Mouse (Mus musculus): Measurements from ENCODE around the gene Gpd1l. TPM values are rescaled to one million over a fixed set of nuclear protein-coding genes. Genes with fewer than 3 reads are reported as not detected.
A peak's percentile ranks its signal among the peaks of the same experiment; 100 is the strongest.
"Not testable (repeated sequence)": the region's sequence is repeated elsewhere in the genome, so short reads cannot be mapped to it uniquely, and the experiment has no call there.

The Gpd1l gene
- 10.6 and 10.8 TPM in 2 replicates for polyA plus RNA-seq (2015; fragmentation: Nextera tagmentation; extraction: Ambion mirVana)

DNA sequence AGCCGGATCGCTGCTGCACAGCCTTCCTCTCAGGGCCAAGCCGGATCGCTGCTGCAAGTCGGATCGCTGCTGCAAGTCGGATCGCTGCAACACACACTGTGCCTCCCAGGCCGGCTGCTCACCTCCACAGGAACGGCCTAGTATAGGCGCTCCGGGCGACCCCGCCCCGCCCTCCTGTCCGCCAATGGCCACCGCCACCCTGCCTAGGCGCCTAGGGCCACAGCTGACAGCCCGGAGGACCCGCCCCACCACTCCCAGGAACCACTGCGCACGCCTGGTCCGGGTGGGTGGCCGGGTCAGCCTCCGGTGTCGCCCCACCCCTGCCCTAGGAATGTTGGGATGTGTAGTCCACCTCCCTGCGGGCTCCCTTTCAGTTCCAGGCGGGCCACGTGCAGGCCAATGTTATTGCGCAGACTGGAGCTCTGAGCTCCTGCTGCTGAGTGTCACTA is at the start of gene Gpd1l:
Gpd1l (minus strand) TSS at position 265 of the 449 bp plus-strand sequence.
- no peaks in the 10 kb centered on the region for H3K27me3 ChIP-seq
- peak within 1 kb of the TSS; percentile 99 for H3K4me2 ChIP-seq
- no peaks in the 10 kb centered on the region for H3K9me3 ChIP-seq
- under 1% methylated on average over 30 of the region's 30 CpGs for WGBS
- ATAC-seq (ENCODE audit: insufficient number of reproducible peaks, insufficient read depth, low FRiP score, low TSS enrichment, low read depth) = peak; percentile 87
- peaks cover 14% of the 10 kb centered on the region for H3K4me1 ChIP-seq
- peak within 1 kb of the TSS; percentile 79 for H3K4me3 ChIP-seq
- H3K27ac ChIP-seq = peak within 1 kb of the TSS; percentile 78
- no peaks in the 10 kb centered on the region for H3K36me3 ChIP-seq
- peak within 1 kb of the TSS; percentile 80 for H3K9ac ChIP-seq

- WGBS = 91% methylated on average over 16 of the region's 16 CpGs
- Histone ChIP-seq H3K36me3 (no peaks in the 10 kb centered on the region), H3K4me3 (no peak within 1 kb of the TSS), H3K27ac (no peak within 1 kb of the TSS), H3K27me3 (peaks cover 18% of the 10 kb centered on the region), H3K4me2 (no peak within 1 kb of the TSS), H3K4me1 (peaks cover 18% of the 10 kb centered on the region), H3K9ac (no peak within 1 kb of the TSS), H3K9me3 (no peaks in the 10 kb centered on the region)
- ATAC-seq (ENCODE audit: insufficient number of reproducible peaks, insufficient read depth, low FRiP score, low TSS enrichment, low read depth) = no peak
Observed at GRCm38 (mm10) chr9:114982689-114983360, 49.0 kb upstream of the Gpd1l start, which contains the start of gene Rps27rt. TSS of gene Rps27rt (minus strand) at chr9:114982739.

DNA sequence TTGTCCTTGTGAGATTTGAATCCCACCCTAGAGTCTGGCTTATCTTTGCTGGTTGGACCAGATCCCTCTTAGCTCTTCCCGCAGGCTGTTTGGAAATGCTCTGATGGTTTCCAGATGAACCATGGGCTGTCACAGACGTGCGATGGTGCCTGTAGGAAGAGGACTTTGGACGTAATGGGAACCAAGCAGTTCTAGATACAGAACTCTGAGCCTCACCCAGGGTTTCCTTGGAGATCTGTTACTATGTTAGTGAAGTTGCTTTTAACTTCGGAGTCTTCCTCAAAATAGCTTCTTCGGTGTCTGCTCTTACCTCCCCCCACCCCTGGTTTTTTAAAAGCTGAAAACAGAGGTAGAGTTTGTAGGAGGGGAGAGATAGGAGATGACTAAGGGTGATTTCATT is 46.2 kb upstream of the Gpd1l start:
- H3K9ac ChIP-seq = no peak overlapping the region
- H3K4me3 ChIP-seq = no peak overlapping the region
- WGBS = 55% methylated on average over 6 of the region's 6 CpGs

GRCm38 (mm10) chr9:114978281-114979111 is 44.7 kb upstream of the Gpd1l start, which contains the start of gene Osbpl10:
TSS of gene Osbpl10 (plus strand) at chr9:114978569.
- peak within 1 kb of the TSS; percentile 78 for H3K4me3 ChIP-seq
- peaks cover 22% of the 10 kb centered on the region for H3K27me3 ChIP-seq
- peaks cover 22% of the 10 kb centered on the region for H3K4me1 ChIP-seq
- no peaks in the 10 kb centered on the region for H3K9me3 ChIP-seq
- ATAC-seq (ENCODE audit: insufficient number of reproducible peaks, insufficient read depth, low FRiP score, low TSS enrichment, low read depth) = peak; percentile 85
- peak within 1 kb of the TSS; percentile 75 for H3K27ac ChIP-seq
- peak within 1 kb of the TSS; percentile 85 for H3K9ac ChIP-seq
- under 1% methylated on average over 71 of the region's 86 CpGs for WGBS
- peak within 1 kb of the TSS; percentile 90 for H3K4me2 ChIP-seq
- no peaks in the 10 kb centered on the region for H3K36me3 ChIP-seq

More for the DNA sequence above, 46.2 kb upstream of the Gpd1l start:
- H3K27ac ChIP-seq = no peak overlapping the region
- no peak for ATAC-seq (ENCODE audit: insufficient number of reproducible peaks, insufficient read depth, low FRiP score, low TSS enrichment, low read depth)
- H3K4me2 ChIP-seq = peak overlapping the region; percentile 90; the same call in 1 of the 2 replicates
- no peaks in the 10 kb centered on the region for H3K9me3 ChIP-seq
- H3K27me3 ChIP-seq = peaks cover 22% of the 10 kb centered on the region
- H3K4me1 ChIP-seq = peaks cover 22% of the 10 kb centered on the region
- H3K36me3 ChIP-seq = no peaks in the 10 kb centered on the region

- peaks cover 22% of the 10 kb centered on the region for H3K4me1 ChIP-seq
- H3K9me3 ChIP-seq = no peaks in the 10 kb centered on the region
- WGBS = 7% methylated on average over 31 of the region's 31 CpGs
- H3K4me2 ChIP-seq = peak overlapping the region; percentile 90
- no peaks in the 10 kb centered on the region for H3K36me3 ChIP-seq
- ATAC-seq (ENCODE audit: insufficient number of reproducible peaks, insufficient read depth, low FRiP score, low TSS enrichment, low read depth) = peak; percentile 54
- peak overlapping the region; percentile 78 for H3K4me3 ChIP-seq
- peak overlapping the region; percentile 75 for H3K27ac ChIP-seq
- H3K9ac ChIP-seq = peak overlapping the region; percentile 85
- H3K27me3 ChIP-seq = peaks cover 22% of the 10 kb centered on the region
Observed at GRCm38 (mm10) chr9:114977461-114978280, 43.9 kb upstream of the Gpd1l start.

DNA sequence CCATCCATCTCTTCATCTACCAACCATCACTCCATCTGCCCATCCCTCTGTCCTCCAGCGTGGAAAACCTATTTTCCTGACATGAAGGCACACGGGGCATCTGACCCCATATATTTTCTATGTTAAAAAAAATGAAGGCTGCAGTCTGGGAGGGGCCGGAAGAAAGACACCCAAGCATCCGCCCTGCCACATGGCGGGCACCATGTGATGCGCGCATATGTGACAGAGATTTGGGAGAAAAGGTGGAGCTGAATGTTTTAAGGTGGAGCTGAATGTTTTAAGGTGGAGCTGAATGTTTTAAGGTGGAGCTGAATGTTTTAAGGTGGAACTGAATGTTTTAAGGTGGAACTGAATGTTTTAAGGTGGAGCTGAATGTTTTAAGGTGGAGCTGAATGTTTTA is 32.5 kb upstream of the Gpd1l start:
- 78% methylated on average over 7 of the region's 7 CpGs for WGBS
- H3K4me1 ChIP-seq; H3K4me3 ChIP-seq; H3K9ac ChIP-seq; H3K4me2 ChIP-seq; ATAC-seq (ENCODE audit: insufficient number of reproducible peaks, insufficient read depth, low FRiP score, low TSS enrichment, low read depth); H3K9me3 ChIP-seq; H3K36me3 ChIP-seq; H3K27ac ChIP-seq; H3K27me3 ChIP-seq: not testable (repeated sequence)

DNA sequence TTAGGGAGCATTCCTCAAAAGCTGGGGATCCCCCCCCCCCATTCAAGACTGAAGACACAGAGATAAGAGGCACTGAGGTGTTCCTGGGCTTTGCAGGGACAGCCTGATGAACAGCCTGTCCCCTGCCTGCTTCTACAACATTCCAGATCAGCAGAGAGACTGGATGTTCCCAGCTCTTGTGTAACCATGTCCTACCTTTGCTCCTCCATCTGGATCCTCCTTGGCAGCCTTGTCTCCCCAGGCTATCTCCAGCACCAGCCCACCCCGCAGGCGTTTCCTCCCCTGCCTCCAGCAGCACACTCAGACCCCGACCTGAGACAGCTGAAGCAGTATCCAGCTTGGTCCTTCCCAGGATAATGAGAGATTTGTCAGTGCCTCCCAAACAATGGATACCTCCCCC is 30.3 kb upstream of the Gpd1l start:
- Histone ChIP-seq H3K4me1 (no peaks in the 10 kb centered on the region; the same call in 1 of the 2 replicates), H3K36me3 (no peaks in the 10 kb centered on the region), H3K27me3 (no peaks in the 10 kb centered on the region), H3K9me3 (no peaks in the 10 kb centered on the region), H3K4me3 (no peak overlapping the region), H3K4me2 (no peak overlapping the region), H3K27ac (no peak overlapping the region), H3K9ac (no peak overlapping the region)
- WGBS = 55% methylated on average over 3 of the region's 3 CpGs
- ATAC-seq (ENCODE audit: insufficient number of reproducible peaks, insufficient read depth, low FRiP score, low TSS enrichment, low read depth) = no peak

DNA sequence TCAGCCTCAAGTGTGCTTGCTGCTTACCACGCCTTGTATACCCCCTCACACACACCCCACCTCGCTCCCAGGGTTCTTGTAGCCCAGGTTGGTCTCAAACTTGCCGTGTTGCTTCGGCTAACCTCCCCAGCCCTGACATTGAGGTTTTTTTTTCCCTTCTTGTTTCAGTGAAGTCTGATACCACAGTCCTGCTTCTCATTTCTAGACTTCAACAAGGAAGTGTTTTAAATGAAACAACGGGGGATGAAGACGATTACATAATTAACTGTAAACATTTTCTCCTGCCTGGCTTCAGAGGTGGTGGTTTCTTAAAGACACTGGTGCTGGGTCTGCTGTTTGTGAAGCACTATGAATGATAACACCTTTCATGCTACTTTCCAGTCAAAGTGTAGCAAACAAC is 27.1 kb upstream of the Gpd1l start:
- Histone ChIP-seq H3K9ac (no peak overlapping the region), H3K4me3 (no peak overlapping the region), H3K9me3 (no peaks in the 10 kb centered on the region), H3K4me2 (no peak overlapping the region), H3K36me3 (no peaks in the 10 kb centered on the region), H3K27ac (no peak overlapping the region), H3K27me3 (no peaks in the 10 kb centered on the region), H3K4me1 (no peaks in the 10 kb centered on the region; the same call in 1 of the 2 replicates)
- ATAC-seq (ENCODE audit: insufficient number of reproducible peaks, insufficient read depth, low FRiP score, low TSS enrichment, low read depth) = no peak
- 55% methylated on average over 6 of the region's 6 CpGs for WGBS

GRCm38 (mm10) chr9:114960043-114960789 is 26.4 kb upstream of the Gpd1l start:
- H3K4me2 ChIP-seq = no peak overlapping the region
- no peak for ATAC-seq (ENCODE audit: insufficient number of reproducible peaks, insufficient read depth, low FRiP score, low TSS enrichment, low read depth)
- no peaks in the 10 kb centered on the region for H3K9me3 ChIP-seq
- no peak overlapping the region for H3K4me3 ChIP-seq
- H3K27me3 ChIP-seq = no peaks in the 10 kb centered on the region
- H3K36me3 ChIP-seq = no peaks in the 10 kb centered on the region
- H3K9ac ChIP-seq = no peak overlapping the region
- WGBS = 65% methylated on average over 4 of the region's 4 CpGs
- no peak overlapping the region for H3K27ac ChIP-seq
- no peaks in the 10 kb centered on the region; the same call in 1 of the 2 replicates for H3K4me1 ChIP-seq

DNA sequence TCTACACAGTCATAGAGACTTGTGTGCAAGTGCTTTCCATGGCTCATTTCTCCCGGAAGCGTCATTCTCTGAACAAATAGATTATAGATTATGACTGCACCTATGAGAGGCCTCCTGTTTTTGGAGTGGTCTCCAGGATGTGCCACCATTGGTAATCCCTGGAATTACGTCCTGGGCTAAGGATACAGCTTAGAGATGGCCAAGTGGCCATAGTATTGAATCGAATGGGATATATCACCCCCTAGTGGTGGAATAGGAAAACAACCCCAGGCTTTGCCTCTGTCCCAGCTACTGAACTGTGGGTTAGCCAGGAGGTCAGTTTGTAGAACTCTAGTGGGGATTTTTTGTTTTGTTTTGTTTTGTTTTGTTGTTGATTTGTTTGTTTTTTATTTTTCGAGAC is 23.2 kb upstream of the Gpd1l start:
- H3K27me3 ChIP-seq = no peaks in the 10 kb centered on the region
- H3K36me3 ChIP-seq = no peaks in the 10 kb centered on the region
- H3K4me2 ChIP-seq = no peak overlapping the region
- no peak overlapping the region for H3K9ac ChIP-seq
- no peaks in the 10 kb centered on the region; the same call in 1 of the 2 replicates for H3K4me1 ChIP-seq
- H3K9me3 ChIP-seq = no peaks in the 10 kb centered on the region
- no peak overlapping the region for H3K27ac ChIP-seq
- ATAC-seq (ENCODE audit: insufficient number of reproducible peaks, insufficient read depth, low FRiP score, low TSS enrichment, low read depth) = no peak
- WGBS = 35% methylated on average over 5 of the region's 5 CpGs
- no peak overlapping the region for H3K4me3 ChIP-seq
